Mouse (Mus musculus) heart, adult 18-20 months (tissue): ENCODE measurements around the gene Krtap13. TPM values are rescaled to one million over a fixed set of nuclear protein-coding genes. Genes with fewer than 3 reads are reported as not detected.
"Not testable (repeated sequence)": the region's sequence is repeated elsewhere in the genome, so short reads cannot be mapped to it uniquely, and the experiment has no call there.

Source experiments
- DNase-seq, 2 experiments: peaks; one replicate each; pipeline ENCODE4 v3.0.0; 2021 to 2022; ENCODE audit warnings: mixed read lengths in 1 of 2
- long read RNA-seq, 2 experiments: library from polyadenylated mRNA; stranded (forward); transcript quantifications; one replicate each; pipeline ENCODE4 v2.0.0; 2021
- total RNA-seq, 2 experiments: library from RNA; stranded (reverse); gene quantifications; 2 replicates each; pipeline ENCODE4 v1.2.3; 2021

Gene Krtap13
- total RNA-seq, result not detected
- long read RNA-seq, experiment 1, result 0 reads
- long read RNA-seq, experiment 2, result 0 reads

- not testable (repeated sequence) for DNase-seq
These were observed at the start of gene Krtap13 for GRCm38 (mm10) chr16:88751535-88751934. Krtap13 (minus strand) TSS chr16:88751635.

GRCm38 (mm10) chr16:88786786-88787185, 35.4 kb upstream of the Krtap13 start:
- no peak for DNase-seq

GRCm38 (mm10) chr16:88777596-88777995, 26.2 kb upstream of the Krtap13 start, which contains the start of gene Gm5965:
Gm5965 (plus strand) TSS chr16:88777896.
- no peak for DNase-seq

- no peak for DNase-seq
These were observed 22.7 kb upstream of the Krtap13 start, which contains the start of gene 2310057N15Rik for GRCm38 (mm10) chr16:88774106-88774505. 2310057N15Rik (minus strand) TSS chr16:88774206.

- not testable (repeated sequence) for DNase-seq
These were observed 7.1 kb upstream of the Krtap13 start, which contains the start of gene 2310034C09Rik for GRCm38 (mm10) chr16:88758547-88758946. 2310034C09Rik (plus strand) TSS chr16:88758847.

- no peak for DNase-seq
These were observed 3.5 kb downstream of the Krtap13 start for GRCm38 (mm10) chr16:88747943-88748342.

GRCm38 (mm10) chr16:88744750-88745340, 6.6 kb downstream of the Krtap13 start:
- no peak for DNase-seq

- no peak for DNase-seq
These were observed 16.0 kb downstream of the Krtap13 start for GRCm38 (mm10) chr16:88735391-88735790.

- DNase-seq, result no peak
These were observed 22.6 kb downstream of the Krtap13 start, which contains the start of gene Krtap13-1 for GRCm38 (mm10) chr16:88728812-88729275. Krtap13-1 (plus strand) TSS chr16:88728862.

- DNase-seq, result no peak
These were observed 31.4 kb downstream of the Krtap13 start for GRCm38 (mm10) chr16:88720031-88720430.

- no peak for DNase-seq
These were observed 34.9 kb downstream of the Krtap13 start for GRCm38 (mm10) chr16:88716549-88716948.

- no peak for DNase-seq
These were observed 40.2 kb downstream of the Krtap13 start for GRCm38 (mm10) chr16:88711245-88711644.

- no peak for DNase-seq
These were observed 40.7 kb downstream of the Krtap13 start for GRCm38 (mm10) chr16:88710757-88711156.

- no peak for DNase-seq
These were observed 43.9 kb downstream of the Krtap13 start, which contains the start of gene 2310061N02Rik for GRCm38 (mm10) chr16:88707496-88708012. 2310061N02Rik (minus strand) TSS chr16:88707962.

- no peak for DNase-seq
These were observed 50.2 kb downstream of the Krtap13 start for GRCm38 (mm10) chr16:88701072-88701864.

Other genes with a start within 250 kb of the Krtap13 start
- gene Cldn17, start 244.7 kb downstream of the Krtap13 start, total RNA-seq, result not detected
- gene Cldn8, start 188.5 kb downstream of the Krtap13 start, total RNA-seq, result not detected
- gene Krtap24-1, start 139.4 kb downstream of the Krtap13 start, total RNA-seq, result not detected
- not detected for gene 2310079G19Rik, start 124.0 kb downstream of the Krtap13 start, total RNA-seq
- gene Krtap26-1, start 103.8 kb downstream of the Krtap13 start, total RNA-seq, result not detected
- not detected for gene Krtap27-1, start 80.0 kb downstream of the Krtap13 start, total RNA-seq
- gene 2310061N02Rik, start 43.7 kb downstream of the Krtap13 start, total RNA-seq, result not detected
- gene Krtap13-1, start 22.8 kb downstream of the Krtap13 start, total RNA-seq, result not detected
- not detected for gene 2310034C09Rik, start 7.2 kb upstream of the Krtap13 start, total RNA-seq
- not detected for gene 2310057N15Rik, start 22.6 kb upstream of the Krtap13 start, total RNA-seq
- not detected for gene Gm5965, start 26.3 kb upstream of the Krtap13 start, total RNA-seq
- gene Gm20741, start 60.6 kb upstream of the Krtap13 start, total RNA-seq, result not detected
- not detected for gene Krtap15, start 68.6 kb upstream of the Krtap13 start, total RNA-seq
- gene Krtap14, start 74.5 kb upstream of the Krtap13 start, total RNA-seq, result not detected
- gene Krtap19-1, start 117.8 kb upstream of the Krtap13 start, total RNA-seq, result not detected
- gene Krtap19-2, start 122.6 kb upstream of the Krtap13 start, total RNA-seq, result not detected
- not detected for gene Krtap19-3, start 126.4 kb upstream of the Krtap13 start, total RNA-seq
- gene Krtap19-4, start 133.5 kb upstream of the Krtap13 start, total RNA-seq, result not detected
- not detected for gene Krtap19-5, start 144.8 kb upstream of the Krtap13 start, total RNA-seq
- gene Krtap19-9b, start 180.6 kb upstream of the Krtap13 start, total RNA-seq, result not detected
- not detected for gene Krtap16-3, start 211.2 kb upstream of the Krtap13 start, total RNA-seq